Mouse (Mus musculus): ENCODE results near the gene Rnf167. TPM values are rescaled to one million over a fixed set of nuclear protein-coding genes. Genes with fewer than 3 reads are reported as not detected.

Rnf167 gene
- polyA plus RNA-seq, 1 experiment from 2014 or later: 73.2 TPM

- Histone ChIP-seq H3K4me3 (ENCODE audit: control insufficient read depth in 1 of 2, insufficient read depth in 1 of 2, low read depth in 1 of 2, low read length in 2 of 2) (no peak overlapping the region), H3K36me3 (ENCODE audit: control insufficient read depth, insufficient read depth, low read length) (peaks cover 75% of the 10 kb centered on the region), H3K27me3 (ENCODE audit: control insufficient read depth, insufficient read depth, low read length) (no peaks in the 10 kb centered on the region), H3K4me2 (ENCODE audit: low read length) (no peak overlapping the region), H3K4me1 (ENCODE audit: control insufficient read depth in 2 of 2, insufficient read depth in 2 of 2, low read length in 2 of 2) (peaks cover 7 to 9% of the 10 kb centered on the region in 2 experiments), H3K27ac (replicated peaks in 1 of 2; ENCODE audit: control insufficient read depth in 1 of 2, insufficient read depth in 1 of 2, low read depth in 2 of 2, low read length in 2 of 2) (no peak overlapping the region), H3K9me3 (ENCODE audit: control insufficient read depth, low read length) (no peaks in the 10 kb centered on the region), H3K9ac (ENCODE audit: low read length) (no peak overlapping the region; the same call in 1 of the 2 replicates)
- WGBS: 25% methylated on average over 11 of the region's 11 CpGs
- ATAC-seq (ENCODE audit: insufficient number of reproducible peaks, insufficient read depth, low FRiP score, low read depth): no peak
These were observed 35.0 kb downstream of the Rnf167 start for GRCm38 (mm10) chr11:70681897-70682581.

GRCm38 (mm10) chr11:70683640-70684039 lies 36.6 kb downstream of the Rnf167 start:
- ATAC-seq (ENCODE audit: insufficient number of reproducible peaks, insufficient read depth, low FRiP score, low read depth): no peak
- peaks cover 13 to 17% of the 10 kb centered on the region in 2 experiments for H3K4me1 ChIP-seq (ENCODE audit: control insufficient read depth in 2 of 2, insufficient read depth in 2 of 2, low read length in 2 of 2)
- H3K9me3 ChIP-seq (ENCODE audit: control insufficient read depth, low read length): no peaks in the 10 kb centered on the region
- no peak overlapping the region for H3K4me2 ChIP-seq (ENCODE audit: low read length)
- H3K27ac ChIP-seq (replicated peaks in 1 of 2; ENCODE audit: control insufficient read depth in 1 of 2, insufficient read depth in 1 of 2, low read depth in 2 of 2, low read length in 2 of 2): no peak overlapping the region
- H3K9ac ChIP-seq (ENCODE audit: low read length): no peak overlapping the region
- peaks cover 69% of the 10 kb centered on the region for H3K36me3 ChIP-seq (ENCODE audit: control insufficient read depth, insufficient read depth, low read length)
- 80% methylated on average over 5 of the region's 5 CpGs for WGBS
- H3K4me3 ChIP-seq (ENCODE audit: control insufficient read depth in 1 of 2, insufficient read depth in 1 of 2, low read depth in 1 of 2, low read length in 2 of 2): no peak overlapping the region
- no peaks in the 10 kb centered on the region for H3K27me3 ChIP-seq (ENCODE audit: control insufficient read depth, insufficient read depth, low read length)

GRCm38 (mm10) chr11:70686901-70687566 lies 40.0 kb downstream of the Rnf167 start:
- Histone ChIP-seq H3K4me2 (ENCODE audit: low read length) (peak overlapping the region; percentile 97), H3K4me1 (ENCODE audit: control insufficient read depth in 2 of 2, insufficient read depth in 2 of 2, low read length in 2 of 2) (peaks cover 15 to 19% of the 10 kb centered on the region in 2 experiments), H3K36me3 (ENCODE audit: control insufficient read depth, insufficient read depth, low read length) (peaks cover 40% of the 10 kb centered on the region), H3K9ac (ENCODE audit: low read length) (peak overlapping the region; percentile 89), H3K27me3 (ENCODE audit: control insufficient read depth, insufficient read depth, low read length) (no peaks in the 10 kb centered on the region), H3K9me3 (ENCODE audit: control insufficient read depth, low read length) (no peaks in the 10 kb centered on the region), H3K4me3 (ENCODE audit: control insufficient read depth in 1 of 2, insufficient read depth in 1 of 2, low read depth in 1 of 2, low read length in 2 of 2) (peak overlapping the region; percentile 80 to 92), H3K27ac (replicated peaks in 1 of 2; ENCODE audit: control insufficient read depth in 1 of 2, insufficient read depth in 1 of 2, low read depth in 2 of 2, low read length in 2 of 2) (peak overlapping the region; percentile 31 to 90; a peak in 3 of 4 replicates)
- ATAC-seq (ENCODE audit: insufficient number of reproducible peaks, insufficient read depth, low FRiP score, low read depth): peak; percentile 13; the same call in 1 of the 2 replicates
- 2% methylated on average over 13 of the region's 16 CpGs for WGBS

GRCm38 (mm10) chr11:70687601-70688199 lies 40.7 kb downstream of the Rnf167 start, which contains the start of gene Camta2:
Gene Camta2 (minus strand): TSS chr11:70688105.
- Histone ChIP-seq H3K9ac (ENCODE audit: low read length) (peak within 1 kb of the TSS; percentile 89), H3K4me1 (ENCODE audit: control insufficient read depth in 2 of 2, insufficient read depth in 2 of 2, low read length in 2 of 2) (peaks cover 11 to 16% of the 10 kb centered on the region in 2 experiments), H3K27ac (replicated peaks in 1 of 2; ENCODE audit: control insufficient read depth in 1 of 2, insufficient read depth in 1 of 2, low read depth in 2 of 2, low read length in 2 of 2) (peak within 1 kb of the TSS; percentile 31 to 90), H3K4me2 (ENCODE audit: low read length) (peak within 1 kb of the TSS; percentile 97), H3K36me3 (ENCODE audit: control insufficient read depth, insufficient read depth, low read length) (peaks cover 34% of the 10 kb centered on the region), H3K9me3 (ENCODE audit: control insufficient read depth, low read length) (no peaks in the 10 kb centered on the region), H3K4me3 (ENCODE audit: control insufficient read depth in 1 of 2, insufficient read depth in 1 of 2, low read depth in 1 of 2, low read length in 2 of 2) (peak within 1 kb of the TSS; percentile 80 to 92), H3K27me3 (ENCODE audit: control insufficient read depth, insufficient read depth, low read length) (no peaks in the 10 kb centered on the region)
- WGBS: under 1% methylated on average over 51 of the region's 55 CpGs
- ATAC-seq (ENCODE audit: insufficient number of reproducible peaks, insufficient read depth, low FRiP score, low read depth): peak; percentile 84

- Histone ChIP-seq H3K4me3 (ENCODE audit: control insufficient read depth in 1 of 2, insufficient read depth in 1 of 2, low read depth in 1 of 2, low read length in 2 of 2) (peak overlapping the region; percentile 80 to 92), H3K9ac (ENCODE audit: low read length) (peak overlapping the region; percentile 89), H3K9me3 (ENCODE audit: control insufficient read depth, low read length) (no peaks in the 10 kb centered on the region), H3K4me2 (ENCODE audit: low read length) (peak overlapping the region; percentile 97), H3K4me1 (ENCODE audit: control insufficient read depth in 2 of 2, insufficient read depth in 2 of 2, low read length in 2 of 2) (peaks cover 11 to 16% of the 10 kb centered on the region in 2 experiments), H3K27me3 (ENCODE audit: control insufficient read depth, insufficient read depth, low read length) (no peaks in the 10 kb centered on the region), H3K27ac (replicated peaks in 1 of 2; ENCODE audit: control insufficient read depth in 1 of 2, insufficient read depth in 1 of 2, low read depth in 2 of 2, low read length in 2 of 2) (peak overlapping the region; percentile 28 to 90), H3K36me3 (ENCODE audit: control insufficient read depth, insufficient read depth, low read length) (peaks cover 28% of the 10 kb centered on the region)
- 20% methylated on average over 8 of the region's 8 CpGs for WGBS
- ATAC-seq (ENCODE audit: insufficient number of reproducible peaks, insufficient read depth, low FRiP score, low read depth): no peak
These were observed 41.3 kb downstream of the Rnf167 start for GRCm38 (mm10) chr11:70688372-70688771.

- peaks cover 16% of the 10 kb centered on the region for H3K36me3 ChIP-seq (ENCODE audit: control insufficient read depth, insufficient read depth, low read length)
- H3K9ac ChIP-seq (ENCODE audit: low read length): no peak overlapping the region
- no peaks in the 10 kb centered on the region for H3K9me3 ChIP-seq (ENCODE audit: control insufficient read depth, low read length)
- no peak overlapping the region for H3K4me3 ChIP-seq (ENCODE audit: control insufficient read depth in 1 of 2, insufficient read depth in 1 of 2, low read depth in 1 of 2, low read length in 2 of 2)
- no peaks in the 10 kb centered on the region for H3K27me3 ChIP-seq (ENCODE audit: control insufficient read depth, insufficient read depth, low read length)
- no peak overlapping the region for H3K4me2 ChIP-seq (ENCODE audit: low read length)
- no peak for ATAC-seq (ENCODE audit: insufficient number of reproducible peaks, insufficient read depth, low FRiP score, low read depth)
- peaks cover 11 to 16% of the 10 kb centered on the region in 2 experiments for H3K4me1 ChIP-seq (ENCODE audit: control insufficient read depth in 2 of 2, insufficient read depth in 2 of 2, low read length in 2 of 2)
- 41% methylated on average over 4 of the region's 4 CpGs for WGBS
- no peak overlapping the region for H3K27ac ChIP-seq (replicated peaks in 1 of 2; ENCODE audit: control insufficient read depth in 1 of 2, insufficient read depth in 1 of 2, low read depth in 2 of 2, low read length in 2 of 2)
These were observed 42.5 kb downstream of the Rnf167 start for GRCm38 (mm10) chr11:70689578-70689977.

- WGBS: 44% methylated on average over 3 of the region's 3 CpGs
- no peak overlapping the region for H3K9ac ChIP-seq (ENCODE audit: low read length)
- no peak overlapping the region for H3K4me2 ChIP-seq (ENCODE audit: low read length)
- no peak overlapping the region for H3K27ac ChIP-seq (replicated peaks in 1 of 2; ENCODE audit: control insufficient read depth in 1 of 2, insufficient read depth in 1 of 2, low read depth in 2 of 2, low read length in 2 of 2)
- H3K27me3 ChIP-seq (ENCODE audit: control insufficient read depth, insufficient read depth, low read length): no peaks in the 10 kb centered on the region
- no peak overlapping the region for H3K4me3 ChIP-seq (ENCODE audit: control insufficient read depth in 1 of 2, insufficient read depth in 1 of 2, low read depth in 1 of 2, low read length in 2 of 2)
- no peaks in the 10 kb centered on the region for H3K36me3 ChIP-seq (ENCODE audit: control insufficient read depth, insufficient read depth, low read length)
- H3K4me1 ChIP-seq (ENCODE audit: control insufficient read depth in 2 of 2, insufficient read depth in 2 of 2, low read length in 2 of 2): peaks cover 4 to 5% of the 10 kb centered on the region in 2 experiments
- no peaks in the 10 kb centered on the region for H3K9me3 ChIP-seq (ENCODE audit: control insufficient read depth, low read length)
- ATAC-seq (ENCODE audit: insufficient number of reproducible peaks, insufficient read depth, low FRiP score, low read depth): no peak
These were observed 46.5 kb downstream of the Rnf167 start for GRCm38 (mm10) chr11:70693504-70693903.

Measured in heart, embryonic 14.5 days (tissue).